Mouse (Mus musculus) thymus, postnatal 14 days (tissue): Measurements from ENCODE around the gene Angpt4.
A peak's percentile ranks its signal among the peaks of the same experiment; 100 is the strongest.

Source experiments
- DNase-seq: peaks from one replicate; pipeline ENCODE4 v3.0.0; 2021

The Angpt4 gene

DNA sequence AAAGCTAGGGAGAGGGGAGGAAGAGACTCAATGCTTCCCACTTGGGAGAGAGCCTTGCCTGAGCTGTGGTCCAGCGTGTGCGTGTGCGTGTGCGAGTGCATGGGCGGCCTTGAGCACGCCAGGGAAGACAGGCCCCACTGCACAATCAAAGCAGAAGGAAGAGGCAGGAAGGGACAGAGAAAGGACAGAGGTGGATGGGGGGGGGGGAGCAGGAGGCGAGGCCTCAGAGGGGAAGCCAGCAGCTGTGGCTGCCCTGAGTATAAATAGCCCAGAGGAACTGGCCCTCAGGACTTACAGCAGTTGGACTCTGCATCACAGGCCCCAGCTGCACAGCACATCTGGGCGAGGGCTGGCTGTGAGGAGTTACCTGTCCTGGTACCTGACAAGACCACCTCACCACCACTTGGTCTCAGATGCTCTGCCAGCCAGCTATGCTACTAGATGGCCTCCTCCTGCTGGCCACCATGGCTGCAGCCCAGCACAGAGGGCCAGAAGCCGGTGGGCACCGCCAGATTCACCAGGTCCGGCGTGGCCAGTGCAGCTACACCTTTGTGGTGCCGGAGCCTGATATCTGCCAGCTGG lies at the start of gene Angpt4:
TSS of gene Angpt4 (plus strand) at position 292 of the 582 bp plus-strand sequence.
- no peak for DNase-seq

DNA sequence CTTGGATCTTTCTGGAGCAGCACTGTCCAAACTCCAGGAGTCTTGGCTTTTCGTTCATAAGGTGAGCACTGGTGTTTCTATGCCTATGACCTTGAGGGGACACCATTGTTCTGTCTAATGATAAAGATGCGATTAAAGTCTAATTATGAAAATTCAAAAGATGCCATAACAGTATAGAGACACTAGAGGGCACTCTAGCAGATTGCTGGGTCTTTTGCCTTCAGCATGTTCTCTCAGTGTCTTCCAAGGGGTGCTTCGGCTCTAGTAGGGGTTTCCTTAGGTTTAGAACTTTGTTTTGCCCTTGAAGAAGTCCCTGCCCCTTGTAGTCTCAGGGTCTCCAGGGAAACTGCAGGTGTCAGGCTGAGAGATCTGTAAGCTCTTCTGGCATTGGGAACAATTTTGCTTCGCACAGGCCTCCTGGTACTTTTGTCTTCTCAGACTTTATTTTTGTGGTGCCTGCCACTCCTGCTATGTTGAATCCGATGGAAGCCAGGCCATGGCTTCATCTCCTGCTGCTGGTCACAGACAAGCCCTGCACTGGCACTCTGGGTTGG lies 48.7 kb upstream of the Angpt4 start:
- DNase-seq: no peak

DNA sequence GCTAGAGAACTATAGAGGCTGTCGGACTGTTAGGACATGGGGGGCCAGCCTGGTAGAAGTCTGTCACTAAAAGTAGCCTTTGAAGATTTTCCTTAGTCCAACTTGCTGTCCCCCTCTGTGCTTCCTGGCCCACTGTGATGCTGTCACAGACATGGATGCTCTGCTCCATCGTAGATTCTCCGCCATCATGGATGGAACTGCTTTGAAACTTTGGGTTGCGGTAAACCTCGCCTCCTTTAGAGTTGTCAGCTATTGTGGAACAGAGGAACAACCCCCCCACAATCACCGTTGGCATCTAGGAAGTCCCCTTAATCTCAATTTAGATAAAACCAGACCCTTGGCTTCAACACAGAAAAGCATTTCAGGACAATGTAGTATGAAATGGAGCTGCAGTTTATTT lies 46.1 kb upstream of the Angpt4 start:
- no peak for DNase-seq

DNA sequence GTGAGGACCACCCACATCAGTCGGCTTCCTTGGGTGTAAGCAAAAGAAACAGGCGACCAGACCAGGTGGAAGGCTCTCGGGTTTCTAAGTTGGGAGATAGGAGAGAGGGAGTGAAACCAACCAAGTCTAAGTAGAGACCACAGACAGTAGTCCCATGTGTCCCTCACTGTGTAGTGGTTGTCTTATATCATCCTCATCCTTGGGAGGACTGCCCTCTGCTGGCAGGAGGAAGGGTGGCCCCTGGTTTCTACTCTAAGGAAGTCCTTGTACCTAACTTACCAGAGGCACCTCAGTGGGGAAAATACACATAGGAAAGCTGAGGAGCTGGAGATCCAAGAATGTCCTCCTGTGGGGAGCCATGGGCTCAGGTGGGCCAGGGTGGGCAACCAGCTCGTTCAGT lies 44.5 kb upstream of the Angpt4 start:
- DNase-seq: peak; percentile 55

DNA sequence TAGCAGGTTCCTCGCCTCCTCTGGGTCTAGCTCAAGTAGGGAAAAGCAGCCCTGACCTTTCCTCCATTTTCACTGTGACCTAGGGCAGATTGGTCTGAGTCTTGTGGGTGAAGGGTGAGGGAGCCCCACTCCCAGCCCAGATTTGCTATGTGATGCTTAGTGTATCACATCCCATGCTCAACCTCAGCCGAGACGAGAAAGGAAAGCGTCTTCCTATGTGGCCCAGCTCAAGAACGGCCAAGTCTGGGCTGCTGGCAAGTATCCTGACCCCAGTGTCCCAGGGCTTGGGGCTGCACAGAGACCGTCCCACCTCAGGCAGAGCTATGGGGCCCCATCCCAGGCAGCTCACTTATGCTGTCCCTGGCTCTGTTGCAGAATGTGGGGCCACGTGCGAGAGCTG lies 42.8 kb upstream of the Angpt4 start:
- no peak for DNase-seq

DNA sequence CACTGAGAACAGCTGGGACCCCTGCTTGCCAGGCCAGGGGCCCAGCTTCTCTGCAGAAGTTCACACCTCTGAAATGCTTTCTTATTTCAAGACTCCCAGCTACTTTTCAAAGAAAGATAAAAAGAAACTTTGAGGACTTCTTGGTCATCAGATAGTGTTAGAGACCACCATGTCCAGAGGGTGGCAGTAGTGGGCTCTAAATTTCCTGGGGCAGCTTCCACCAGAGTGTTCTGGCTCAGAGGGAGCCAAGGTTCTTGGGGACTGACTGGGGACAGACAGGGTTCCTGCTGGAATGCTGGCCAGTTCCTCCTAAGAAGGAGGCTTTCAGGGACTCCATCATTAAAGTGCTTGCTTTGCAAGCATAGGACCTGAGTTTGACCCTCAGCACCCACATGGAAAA lies 36.5 kb upstream of the Angpt4 start:
- peak; percentile 11 for DNase-seq

DNA sequence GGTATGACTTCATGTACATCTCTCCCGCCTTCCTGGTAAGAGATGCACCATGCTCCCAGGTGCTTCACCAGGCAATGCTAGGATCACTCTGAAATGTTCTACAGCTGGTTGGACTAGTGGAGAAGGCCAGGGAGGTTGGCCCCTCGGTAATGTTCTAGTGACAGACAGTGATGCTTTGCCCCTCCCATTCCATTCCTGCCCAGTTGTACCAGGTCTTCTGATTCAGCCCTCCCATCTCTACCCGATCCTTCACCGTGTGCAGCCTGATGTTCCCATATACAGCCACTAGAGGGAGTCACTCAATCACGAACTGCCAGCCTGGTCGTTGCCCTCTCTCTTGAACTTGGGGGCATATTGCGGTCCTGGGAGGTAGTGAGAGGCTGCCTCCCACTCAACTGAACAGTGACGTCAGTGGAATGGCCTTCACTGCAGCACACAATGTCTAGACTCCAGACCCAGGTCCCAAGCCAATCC lies 35.0 kb upstream of the Angpt4 start:
- peak; percentile 55 for DNase-seq

DNA sequence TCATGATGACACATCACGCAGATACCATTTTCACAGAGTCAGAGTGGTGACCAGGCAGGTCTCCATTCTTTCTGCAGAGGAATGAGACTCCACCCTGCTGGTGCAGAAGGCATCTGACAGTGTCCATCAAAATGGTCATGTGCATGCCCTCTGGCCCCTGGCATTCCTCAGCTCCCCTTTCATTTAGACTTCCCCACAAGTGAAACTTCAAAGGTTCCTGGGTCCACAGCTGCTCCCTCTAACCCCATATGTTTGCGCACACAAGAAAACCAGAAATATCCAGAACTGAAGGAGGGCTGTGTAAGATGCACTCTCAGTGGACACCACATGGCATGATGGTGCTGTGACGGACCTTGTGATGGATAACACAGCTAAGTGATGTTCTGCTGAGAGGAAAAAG lies 32.4 kb upstream of the Angpt4 start:
- no peak for DNase-seq

DNA sequence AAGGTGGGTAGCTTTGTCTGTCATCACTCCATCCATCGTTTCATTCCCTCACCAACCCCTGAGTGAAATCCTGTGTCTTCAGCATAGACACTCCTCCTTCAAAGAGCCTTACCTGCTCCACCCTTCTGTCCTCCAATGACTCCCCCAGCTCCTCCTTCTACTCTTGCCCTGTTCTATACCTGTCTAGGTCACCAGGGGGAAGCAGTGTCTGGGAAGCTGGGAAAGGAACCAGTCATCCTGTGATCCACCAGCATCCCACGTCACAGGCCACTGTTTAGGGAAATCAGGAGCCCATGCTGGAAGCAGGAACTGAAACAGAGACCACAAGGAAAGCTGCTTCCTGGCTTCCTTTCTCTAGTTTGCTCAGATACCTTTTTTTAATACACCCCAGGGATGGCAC lies 31.2 kb upstream of the Angpt4 start:
- no peak for DNase-seq

DNA sequence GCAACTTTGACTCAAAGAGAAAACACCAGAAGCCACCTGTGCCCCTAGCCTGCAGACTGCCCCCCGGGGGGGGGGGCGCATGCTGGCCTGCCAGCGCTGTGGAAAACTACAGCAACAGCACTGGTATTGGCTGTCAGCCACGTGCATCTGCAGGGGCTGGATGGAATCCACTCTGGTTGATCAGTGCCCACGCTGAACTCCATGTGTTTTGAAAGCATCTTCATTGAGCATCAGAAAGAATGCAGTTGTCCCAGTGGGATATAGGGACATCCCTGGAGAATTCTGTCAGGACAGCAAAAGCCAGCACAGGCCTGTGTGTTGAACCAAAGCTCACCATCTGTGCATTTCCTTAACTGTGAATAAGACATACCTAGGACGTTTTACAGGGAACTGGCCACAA lies 20.0 kb upstream of the Angpt4 start:
- no peak for DNase-seq

DNA sequence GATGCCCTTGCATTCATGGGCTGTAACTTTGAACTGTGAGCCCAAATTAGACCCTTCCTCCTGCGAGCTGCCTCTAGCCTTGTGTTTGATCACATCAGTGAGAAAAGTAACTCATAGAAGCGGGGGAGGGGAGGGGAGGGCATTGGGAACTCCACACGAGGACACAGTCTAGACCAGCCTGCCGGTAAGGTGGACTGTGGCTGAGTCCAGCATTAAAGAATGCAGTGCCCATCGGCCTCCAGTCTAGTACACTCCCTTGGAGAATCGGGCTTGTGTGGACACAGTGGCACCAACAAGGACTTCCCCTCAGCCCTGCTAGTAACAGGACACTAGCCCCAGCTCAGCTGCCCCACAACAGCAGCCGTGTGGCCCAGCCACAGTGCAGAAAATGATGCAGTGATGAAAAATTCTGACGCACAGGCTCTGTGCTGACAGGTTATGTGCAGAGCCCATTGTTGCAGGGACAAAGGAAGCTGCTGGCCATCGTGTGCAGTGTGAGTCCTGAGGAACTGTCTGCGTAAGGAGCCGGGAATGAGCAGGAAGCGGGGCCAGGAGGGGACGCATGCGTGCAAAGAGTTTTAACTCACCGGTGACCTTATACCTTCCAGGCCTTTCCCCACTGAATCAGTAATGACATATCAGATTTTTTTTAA lies 17.8 kb upstream of the Angpt4 start:
- DNase-seq: no peak

DNA sequence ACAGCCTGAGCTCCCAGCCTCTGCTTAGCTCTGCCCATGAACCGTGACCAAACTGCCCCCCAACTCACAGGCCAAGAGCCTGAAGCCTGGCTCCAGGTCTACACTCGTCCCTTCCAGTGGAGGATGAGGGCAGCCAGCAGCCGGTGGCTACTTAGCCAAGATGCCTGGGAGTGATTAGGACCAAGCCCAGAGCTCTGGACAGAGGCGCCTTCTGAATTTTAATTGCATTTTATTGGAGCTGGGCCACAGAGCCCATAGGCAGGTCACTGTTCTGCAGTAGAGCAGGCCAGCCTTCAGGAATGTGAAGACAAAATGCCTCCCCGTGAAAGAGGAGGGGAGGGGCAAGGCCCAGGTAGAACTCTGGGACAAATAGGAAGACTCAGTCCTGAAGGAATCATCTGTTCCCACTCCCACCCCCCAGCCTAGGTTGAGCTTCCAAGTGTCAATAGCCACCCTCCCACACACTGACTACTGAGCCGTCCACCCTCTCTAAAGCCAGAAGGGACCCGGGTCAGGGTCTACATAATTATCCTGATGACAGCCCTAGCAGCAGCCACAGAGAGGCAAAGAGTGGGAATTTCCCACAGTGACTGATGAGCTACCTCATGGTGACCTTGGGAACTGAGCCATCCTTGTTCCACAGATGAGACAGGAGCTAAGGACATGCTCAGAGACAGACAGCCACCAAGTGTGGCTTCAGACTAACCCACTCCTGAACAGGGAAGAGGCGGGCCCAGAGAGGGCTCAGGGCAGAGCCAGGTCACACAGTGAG lies 16.6 kb upstream of the Angpt4 start:
- DNase-seq: no peak

DNA sequence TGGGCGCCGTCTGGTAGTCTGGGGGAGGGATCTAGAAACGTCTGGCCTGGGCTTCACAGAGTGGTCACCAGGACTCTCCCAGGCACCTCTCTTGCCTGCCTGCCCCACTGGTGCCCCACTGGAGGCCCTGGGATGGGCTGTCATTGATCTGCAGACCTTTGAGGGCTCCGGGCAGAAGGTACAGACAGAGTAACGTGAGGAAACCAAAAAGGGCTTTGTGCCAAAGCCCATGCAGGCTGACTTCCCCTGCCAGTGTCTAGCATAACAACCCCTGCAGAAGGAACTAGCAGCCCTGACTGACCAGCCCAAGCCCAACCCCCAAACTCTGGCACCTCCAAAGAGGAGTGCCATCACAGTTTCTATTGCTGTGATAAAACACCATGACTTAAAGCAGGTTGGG lies 15.1 kb upstream of the Angpt4 start:
- no peak for DNase-seq

DNA sequence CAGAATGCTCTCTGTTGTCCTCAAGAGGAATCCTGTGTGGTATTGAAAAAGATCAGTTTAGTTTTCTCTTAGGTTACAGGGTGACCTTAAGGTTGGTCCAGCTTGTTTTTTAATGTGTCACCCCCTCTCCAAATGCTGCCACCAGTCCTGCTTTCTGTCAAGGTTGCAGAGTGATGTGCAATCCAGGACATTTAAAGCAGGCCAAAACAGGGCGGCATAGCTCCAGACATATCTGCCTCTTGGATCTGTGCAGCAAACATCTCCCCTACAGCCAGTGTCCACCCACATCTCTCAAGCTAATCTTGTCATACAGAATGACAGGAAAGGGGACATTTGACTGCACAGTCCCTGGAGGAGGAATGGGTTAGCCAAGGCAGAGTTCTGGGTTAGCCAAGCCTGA lies 12.9 kb upstream of the Angpt4 start:
- no peak for DNase-seq

DNA sequence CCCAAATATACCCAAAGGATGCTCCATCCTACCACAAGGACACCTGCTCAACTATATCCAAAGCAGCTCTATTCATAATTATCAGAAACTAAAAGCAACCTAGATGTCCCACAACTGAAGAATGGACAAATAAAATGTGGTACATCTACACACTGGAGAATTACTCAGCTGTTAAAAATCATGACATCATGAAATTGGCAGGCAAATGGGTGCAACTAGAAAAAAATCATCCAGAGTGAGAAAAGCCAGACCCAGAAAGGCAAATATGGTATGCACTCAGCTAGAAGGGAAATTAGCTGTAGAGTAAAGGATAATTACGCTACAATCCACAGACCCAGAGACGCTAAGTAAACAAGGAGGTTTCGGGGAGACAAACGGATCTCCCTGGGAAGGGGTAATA lies 10.2 kb upstream of the Angpt4 start:
- no peak for DNase-seq

DNA sequence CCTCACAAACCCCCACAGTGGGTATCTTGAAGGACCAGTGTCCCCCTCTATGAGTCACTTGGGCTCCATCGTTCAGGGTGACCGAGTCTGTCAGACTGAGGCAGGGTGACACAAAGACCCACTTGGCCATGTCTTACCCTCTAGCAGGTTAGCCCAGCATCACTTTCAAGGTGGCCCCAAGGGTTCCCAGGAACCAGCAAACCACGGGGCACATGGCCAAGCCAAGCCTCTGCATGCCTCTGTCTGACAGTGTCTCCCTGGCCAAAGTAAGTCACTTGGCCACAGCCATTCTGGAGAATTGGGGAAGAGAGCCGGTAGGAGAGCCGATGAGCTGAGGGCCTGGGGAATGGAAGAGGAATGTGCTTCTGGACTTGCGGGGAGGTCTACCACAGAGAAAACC lies 7.7 kb upstream of the Angpt4 start:
- no peak for DNase-seq

DNA sequence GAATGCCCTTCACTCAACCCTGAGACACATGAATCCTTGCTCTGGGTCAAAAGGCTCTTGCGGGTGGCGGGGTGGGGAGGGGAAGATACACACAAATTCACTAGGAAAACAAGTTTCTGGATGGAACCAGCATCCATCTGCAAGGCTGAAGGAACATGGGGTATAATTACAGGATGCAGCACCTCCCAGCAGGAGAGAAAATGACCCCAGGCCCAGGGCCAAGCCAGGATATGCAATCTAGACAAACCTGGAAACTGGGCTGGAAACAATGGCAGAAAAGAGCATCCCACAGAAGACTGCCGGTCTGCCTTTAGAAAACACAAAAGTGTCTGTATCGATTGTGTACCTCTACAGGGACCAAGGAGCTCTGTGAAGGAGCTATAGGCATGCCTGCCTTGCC lies 7.1 kb upstream of the Angpt4 start:
- DNase-seq: no peak

DNA sequence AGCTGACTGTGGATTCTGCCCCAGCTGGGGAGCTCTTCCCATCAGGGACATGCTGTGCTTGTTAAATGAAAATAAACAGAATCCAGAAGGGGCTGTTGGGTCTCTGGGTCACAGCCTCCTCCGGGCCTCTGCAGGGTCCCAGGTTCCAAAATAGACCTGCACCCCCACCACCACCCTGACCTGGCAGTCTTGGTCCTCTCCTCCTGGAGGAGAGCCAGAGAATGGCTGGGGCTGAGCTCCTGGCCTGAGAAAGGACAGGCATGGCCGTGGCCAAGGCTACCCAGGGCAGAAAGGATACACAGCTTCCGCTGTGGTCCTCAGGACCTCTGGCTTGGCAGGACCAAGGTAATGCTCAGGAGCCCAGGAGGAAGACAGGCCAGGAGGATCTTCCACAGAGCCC lies 6.4 kb upstream of the Angpt4 start:
- DNase-seq: no peak

DNA sequence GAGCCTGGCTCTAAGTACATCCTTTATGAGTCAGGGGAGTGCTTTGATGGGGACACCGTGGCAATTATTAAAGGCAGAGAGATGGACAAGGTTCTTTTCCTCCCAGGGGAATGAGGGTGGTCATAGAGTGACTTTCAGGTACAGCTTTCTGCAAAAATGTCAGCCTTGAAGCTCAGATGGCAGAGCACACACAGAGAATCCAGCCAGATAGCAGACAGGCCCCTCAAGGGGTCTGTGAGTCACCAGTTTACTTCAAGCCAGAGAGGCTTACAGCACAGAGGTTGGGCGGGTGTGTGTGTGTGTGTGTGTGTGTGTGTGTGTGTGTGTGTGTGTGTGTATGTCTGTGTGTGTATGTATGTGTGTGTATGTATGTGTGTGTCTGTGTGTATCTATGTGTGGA lies 4.0 kb upstream of the Angpt4 start:
- no peak for DNase-seq

DNA sequence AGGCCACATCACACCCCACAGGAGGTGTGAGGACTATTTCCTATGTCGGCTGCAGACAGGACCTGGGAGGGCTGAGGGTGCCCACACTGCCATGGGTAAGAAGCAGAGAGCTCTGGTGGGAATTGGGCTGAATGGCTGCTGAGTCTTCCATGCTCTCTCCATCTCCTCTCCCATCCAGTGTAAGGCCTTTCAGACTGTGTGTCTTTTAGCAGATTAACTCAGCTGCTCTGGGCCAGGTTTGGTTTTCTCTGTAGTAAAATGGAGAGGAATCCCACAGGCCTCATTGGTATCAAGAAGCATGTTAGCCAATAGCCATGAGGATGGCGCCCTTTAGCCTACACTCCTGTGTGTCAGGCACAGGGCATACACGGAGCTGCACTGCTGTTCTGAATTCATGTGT lies 1.6 kb upstream of the Angpt4 start:
- DNase-seq: no peak

DNA sequence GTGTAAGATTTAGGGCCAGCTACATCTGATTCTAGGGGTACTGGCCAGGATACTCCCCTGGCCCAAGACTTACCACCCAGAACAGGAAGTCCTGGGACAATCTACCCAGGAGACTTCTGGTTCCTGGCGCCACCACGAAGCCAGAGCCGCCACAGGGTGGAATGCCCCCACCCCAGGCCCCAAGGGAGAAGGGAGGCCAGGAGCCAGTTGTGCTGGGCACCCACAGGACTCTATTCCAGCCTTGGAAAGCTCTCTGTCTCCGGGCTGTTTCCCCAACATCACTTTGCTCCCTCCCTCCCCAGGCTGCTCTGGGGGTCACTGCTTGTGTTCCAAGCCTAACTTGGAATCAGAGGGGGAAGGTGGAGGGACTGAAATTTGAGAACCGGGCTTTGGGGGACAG lies 512 bp upstream of the Angpt4 start:
- no peak for DNase-seq

DNA sequence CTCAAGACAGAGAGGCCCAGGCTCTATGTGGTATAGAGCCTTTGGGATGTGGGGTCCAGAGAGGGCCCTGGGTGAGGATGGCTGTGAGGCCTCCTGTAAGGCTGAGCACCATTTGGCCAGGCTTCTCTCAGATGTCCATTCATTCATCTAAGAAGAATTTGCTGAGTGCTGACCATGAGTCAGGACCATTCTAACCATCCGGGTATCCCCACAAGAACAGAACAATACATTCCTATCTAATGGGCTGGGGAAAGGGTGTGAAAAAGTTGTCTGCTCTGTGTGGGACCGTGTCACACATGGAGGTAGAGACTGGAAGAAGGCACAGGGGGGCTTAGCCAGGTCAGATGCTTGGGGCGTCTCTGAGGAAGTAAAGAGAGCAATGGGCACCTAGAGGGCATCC lies 741 bp downstream of the Angpt4 start:
- DNase-seq: no peak

DNA sequence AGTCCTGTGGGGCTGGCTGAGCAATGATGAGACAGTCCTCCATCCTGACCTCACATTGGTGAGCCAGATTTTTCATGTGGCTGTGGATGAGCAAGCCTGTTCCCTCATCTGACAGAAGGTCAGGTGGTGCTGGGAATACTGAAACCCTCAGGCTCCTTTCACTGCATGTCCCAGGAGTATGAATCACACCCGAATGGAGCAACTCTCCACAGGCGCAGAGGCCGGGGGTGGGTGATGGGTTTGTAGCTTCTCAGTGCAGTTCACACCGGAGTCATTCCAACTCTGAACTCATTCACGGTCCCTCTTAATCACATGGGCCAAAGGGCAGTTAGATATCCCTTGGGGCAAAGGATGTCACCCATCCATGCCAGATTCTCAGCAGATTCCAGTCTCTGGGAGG lies 3.1 kb downstream of the Angpt4 start:
- DNase-seq: no peak

DNA sequence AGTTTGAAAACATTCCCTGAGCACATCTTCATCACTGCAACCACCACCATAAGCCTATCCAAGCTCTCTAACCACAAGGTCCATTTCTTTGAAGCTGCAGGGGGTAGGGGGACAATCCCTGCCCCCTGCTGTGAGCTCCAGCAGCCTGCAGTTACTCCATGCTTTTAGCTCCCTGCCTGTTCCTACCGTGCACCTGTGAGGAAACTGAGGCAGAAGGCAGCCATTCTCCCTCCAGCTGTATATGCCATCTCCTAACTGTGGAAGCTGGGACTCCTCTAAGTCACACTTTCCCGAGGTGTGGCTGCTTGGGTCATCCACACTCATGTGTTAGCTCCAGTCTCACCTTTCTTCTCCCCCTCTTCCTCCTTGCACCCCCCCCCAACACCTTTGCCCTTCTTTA lies 4.1 kb downstream of the Angpt4 start:
- DNase-seq: no peak
